Mouse (Mus musculus) frontal cortex, postnatal 25 days (tissue): ENCODE results near the gene Gm21974.
"Not testable (repeated sequence)": the region's sequence is repeated elsewhere in the genome, so short reads cannot be mapped to it uniquely, and the experiment has no call there.

ENCODE experiments used
- DNase-seq, 2 experiments: peaks; one replicate each; pipeline ENCODE4 v3.0.0; 2022; ENCODE audit warnings: low spot score in 2 of 2

Gm21974 gene

GRCm38 (mm10) chr7:127895442-127895841 is at the start of gene Gm21974, which contains the start of gene Vkorc1:
TSS of gene Gm21974 (minus strand) at chr7:127895454.
TSS of gene Vkorc1 (minus strand) at chr7:127895617.
- peak; percentile 86 to 89 for DNase-seq

- no peak for DNase-seq
Measured at GRCm38 (mm10) chr7:127944614-127945013, 49.4 kb upstream of the Gm21974 start.

DNA sequence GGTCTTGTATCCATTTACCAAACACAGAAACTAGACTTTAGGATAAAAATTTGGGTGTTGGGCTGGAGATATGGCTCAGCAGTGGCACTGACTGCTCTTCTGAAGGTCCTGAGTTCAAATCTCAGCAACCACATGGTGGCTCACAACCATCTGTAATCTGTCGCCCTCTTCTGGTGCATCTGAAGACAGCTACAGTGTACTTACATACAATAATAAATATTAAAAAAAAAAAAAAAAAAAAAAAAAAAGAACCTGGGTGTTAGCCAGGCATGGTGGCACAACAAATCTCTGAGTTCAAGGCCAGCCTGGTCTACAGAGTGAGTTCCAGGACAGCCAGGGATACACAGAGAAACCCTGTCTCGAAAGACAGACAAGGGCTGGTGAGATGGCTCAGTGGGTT is 46.8 kb upstream of the Gm21974 start:
- DNase-seq, result not testable (repeated sequence)

- no peak for DNase-seq
Measured at GRCm38 (mm10) chr7:127936216-127936884, 41.1 kb upstream of the Gm21974 start.

- no peak for DNase-seq
Measured at GRCm38 (mm10) chr7:127935748-127936159, 40.5 kb upstream of the Gm21974 start.

DNA sequence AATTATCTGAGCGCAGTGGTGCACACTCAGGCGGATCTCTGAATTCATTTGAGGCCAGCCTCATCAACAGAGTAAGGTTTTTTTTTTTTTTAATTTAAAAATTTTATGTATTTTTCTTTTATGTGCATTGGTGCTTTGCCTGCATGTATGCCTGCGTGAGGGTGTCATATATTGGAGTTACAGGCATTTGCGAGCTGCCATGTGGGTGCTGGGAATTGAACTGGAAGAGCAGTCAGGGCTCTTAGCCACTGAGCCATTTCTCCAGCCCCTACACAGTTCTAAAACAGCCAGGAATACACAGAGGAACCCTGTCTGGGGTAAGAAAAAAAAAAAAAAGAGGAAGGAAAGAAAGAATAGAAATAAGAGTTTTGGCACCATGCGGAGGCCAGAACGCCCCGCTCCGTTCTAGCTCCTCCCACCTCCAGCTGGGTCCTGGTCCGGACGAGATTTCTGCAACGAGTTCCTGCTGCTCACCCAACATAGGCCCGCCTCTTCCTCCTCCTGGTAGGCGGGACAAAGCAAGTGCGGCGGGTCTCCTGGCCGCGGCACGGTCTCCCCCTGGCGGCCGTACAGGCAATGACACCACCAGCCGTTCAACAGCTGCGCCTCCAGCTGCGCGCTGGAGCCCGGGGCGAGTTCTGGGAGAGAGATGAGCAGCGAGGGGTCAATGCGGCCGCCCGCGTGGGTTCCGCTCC is 39.9 kb upstream of the Gm21974 start:
- DNase-seq, result peak; percentile 88 to 94

DNA sequence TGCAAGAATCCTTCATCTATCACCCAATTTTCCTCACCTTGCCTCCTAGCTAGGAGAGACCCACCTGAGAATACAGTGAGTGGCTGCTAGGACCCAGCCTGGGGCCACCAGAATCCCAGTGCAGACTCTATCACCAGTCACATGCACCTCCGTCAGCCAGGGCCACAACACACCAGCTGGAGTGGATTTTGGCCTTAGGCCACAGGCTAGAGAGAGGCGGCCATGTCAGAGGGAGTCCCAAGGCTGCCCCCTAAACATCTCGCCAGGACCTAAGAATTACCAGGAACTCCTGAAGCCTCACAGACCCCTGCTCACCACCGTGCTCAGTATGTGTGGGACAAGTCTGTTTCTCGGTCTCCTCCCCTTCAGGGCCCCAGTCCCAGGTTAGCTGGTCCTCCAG is 38.8 kb upstream of the Gm21974 start:
- no peak for DNase-seq

DNA sequence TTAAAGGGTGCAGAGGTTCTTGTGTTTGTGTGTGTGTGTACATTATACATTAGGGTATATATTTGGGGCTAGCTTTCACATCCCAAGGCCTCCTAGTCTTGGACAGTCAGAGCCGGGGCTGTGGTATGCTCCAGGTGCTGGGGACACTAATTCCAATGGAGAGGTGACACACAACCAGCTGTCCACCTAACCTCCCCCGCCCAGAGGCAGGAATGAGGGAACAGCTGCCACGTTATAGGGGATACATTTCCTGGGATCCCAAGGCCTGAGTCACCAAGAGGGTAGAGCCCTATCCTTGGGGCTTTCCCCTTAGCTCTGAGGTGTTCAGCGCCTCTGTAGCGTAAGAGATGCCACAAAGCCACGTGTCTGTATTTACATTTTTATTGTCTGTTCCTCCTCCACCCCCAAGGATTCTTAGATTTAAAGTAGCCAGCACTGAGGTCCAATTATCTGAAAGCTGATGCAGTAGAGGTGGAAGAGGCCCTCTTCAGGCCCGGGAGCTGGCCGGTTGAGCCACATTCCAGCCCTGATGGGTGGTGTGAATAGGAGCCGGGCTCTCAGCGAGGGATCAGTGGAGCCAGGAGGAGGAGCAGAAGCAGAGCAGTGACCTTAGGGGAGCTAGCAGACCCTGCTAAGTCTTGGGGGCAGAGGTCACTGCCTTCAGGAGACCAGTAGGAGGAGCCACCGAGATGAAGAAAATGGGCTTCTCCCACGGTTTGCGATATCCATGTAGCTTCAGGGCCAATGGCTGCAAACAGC is 37.2 kb upstream of the Gm21974 start:
- DNase-seq, result no peak

DNA sequence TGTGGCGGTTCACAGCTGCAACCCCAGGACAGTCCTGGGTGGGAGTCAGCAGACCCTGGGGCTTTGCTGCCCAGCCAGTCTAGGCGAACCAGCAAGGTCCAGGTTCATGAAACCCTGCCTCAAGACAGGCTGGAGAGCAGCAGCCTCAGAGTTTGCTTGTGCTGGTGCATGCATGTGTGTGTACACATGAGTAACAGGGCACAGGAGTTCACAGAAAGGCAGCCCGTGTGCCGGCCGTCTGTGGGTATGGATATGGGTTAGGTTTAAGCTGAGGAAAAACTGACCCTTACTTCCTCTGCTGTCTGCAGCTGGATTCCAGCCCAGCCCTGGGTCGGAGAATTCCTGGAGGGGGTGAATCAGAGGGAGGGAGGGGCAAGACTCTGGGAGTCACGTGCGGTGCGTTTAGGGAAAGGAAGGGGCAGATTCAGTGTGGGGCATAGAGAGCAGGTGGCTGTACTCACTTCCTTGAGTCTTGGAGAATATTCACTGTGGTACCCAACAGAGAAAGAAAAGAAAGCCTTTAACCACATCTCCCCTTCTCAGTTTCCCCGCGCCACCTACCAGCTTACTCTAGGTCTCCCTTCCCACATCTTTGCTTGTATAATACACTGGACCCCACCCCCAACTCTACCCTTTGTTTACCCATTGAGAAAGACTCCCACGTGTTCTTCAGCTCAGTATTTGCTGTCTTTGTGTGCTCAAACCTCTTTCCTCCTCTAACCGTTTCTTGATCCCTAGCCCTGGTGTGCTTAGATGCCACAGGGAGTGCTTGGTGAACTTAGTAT is 36.3 kb upstream of the Gm21974 start:
- DNase-seq, result no peak

DNA sequence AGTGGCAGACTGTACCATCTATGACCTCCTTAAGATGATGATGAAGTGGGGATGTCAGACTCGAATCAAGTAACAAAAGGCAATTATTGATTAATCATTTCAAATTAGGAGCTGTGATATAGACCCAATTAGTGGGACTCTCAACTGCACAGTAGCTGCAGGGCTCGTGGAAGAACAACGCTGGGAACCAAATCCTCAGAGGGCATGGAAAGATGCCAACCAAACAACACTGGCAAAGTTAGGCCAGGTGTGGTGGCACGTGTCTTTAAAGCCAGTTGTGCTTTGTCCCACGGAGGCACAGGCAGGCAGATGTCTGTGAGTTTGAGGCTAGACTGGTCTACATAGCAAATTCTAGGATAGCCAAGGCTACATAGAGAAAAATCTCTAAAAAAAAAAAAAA is 35.4 kb upstream of the Gm21974 start:
- no peak for DNase-seq

- DNase-seq, result no peak
Measured at GRCm38 (mm10) chr7:127929923-127930322, 34.7 kb upstream of the Gm21974 start, which contains the start of gene Prss8. TSS of gene Prss8 (minus strand) at chr7:127930104.

DNA sequence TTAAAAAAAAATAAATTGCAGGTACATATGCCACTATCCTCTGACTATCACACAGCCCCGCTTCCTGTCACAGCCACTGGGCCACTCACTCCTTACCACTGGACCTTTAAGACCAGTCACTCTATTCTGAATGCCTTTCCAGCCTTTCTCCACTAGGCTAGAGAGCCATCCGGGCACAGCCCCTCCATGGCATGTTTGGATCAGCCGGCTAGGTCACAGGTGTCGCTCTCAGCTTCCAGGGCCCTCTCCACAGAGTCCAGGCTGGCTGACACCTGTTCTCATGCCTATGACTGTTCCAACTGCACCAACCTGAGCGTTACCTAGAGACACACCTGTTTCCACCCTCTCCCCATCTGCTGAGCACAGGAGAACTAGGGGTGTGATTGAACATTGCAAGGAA is 33.3 kb upstream of the Gm21974 start:
- DNase-seq, result no peak

GRCm38 (mm10) chr7:127927726-127928125 is 32.5 kb upstream of the Gm21974 start:
- DNase-seq, result no peak

DNA sequence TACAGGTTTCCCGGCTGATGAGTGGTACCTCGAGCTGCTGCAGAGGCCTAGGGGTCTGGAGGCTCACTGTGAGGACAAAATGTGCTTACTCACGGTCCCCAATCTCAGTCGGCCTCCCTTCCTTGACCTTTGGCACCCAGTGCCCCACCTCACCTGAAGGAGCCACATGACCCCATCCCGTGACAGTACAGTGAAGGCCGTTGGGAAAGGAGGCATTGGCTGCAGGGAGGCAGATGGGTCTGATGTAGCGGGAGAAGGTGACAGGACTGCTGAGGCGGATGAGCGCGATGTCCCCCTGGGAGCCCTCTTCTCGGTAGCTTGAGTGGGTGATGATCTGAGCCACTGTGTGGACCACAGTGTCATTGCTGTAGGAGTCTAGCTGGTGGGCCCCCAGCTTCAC is 31.6 kb upstream of the Gm21974 start:
- DNase-seq, result no peak

GRCm38 (mm10) chr7:127926066-127926465 is 30.8 kb upstream of the Gm21974 start:
- DNase-seq, result no peak

GRCm38 (mm10) chr7:127925252-127925651 is 30.0 kb upstream of the Gm21974 start:
- no peak for DNase-seq

DNA sequence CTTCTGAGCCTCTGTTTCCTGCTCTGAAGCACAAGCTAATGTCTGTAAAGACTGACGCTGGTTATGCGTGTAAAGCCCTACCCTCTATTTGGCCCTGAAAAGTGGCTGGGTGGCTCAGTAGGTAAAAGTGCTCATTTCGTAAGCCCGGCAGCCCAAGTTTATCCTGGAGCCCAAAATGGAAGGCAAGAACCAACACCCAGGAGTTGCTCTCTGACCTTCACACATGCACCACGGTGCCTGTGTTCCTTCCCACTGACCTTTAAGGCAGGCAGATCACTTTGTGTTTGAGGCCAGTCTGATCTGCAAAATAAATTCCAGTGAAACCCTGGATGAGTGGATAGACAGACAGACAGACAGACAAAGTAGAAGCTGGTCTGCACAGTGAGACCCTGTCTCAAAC is 28.5 kb upstream of the Gm21974 start:
- DNase-seq, result no peak

GRCm38 (mm10) chr7:127922451-127923275 is 27.4 kb upstream of the Gm21974 start:
- DNase-seq, result no peak

- no peak for DNase-seq
Measured at GRCm38 (mm10) chr7:127921516-127921915, 26.3 kb upstream of the Gm21974 start.

- DNase-seq, result no peak
Measured at GRCm38 (mm10) chr7:127919290-127919689, 24.0 kb upstream of the Gm21974 start.

DNA sequence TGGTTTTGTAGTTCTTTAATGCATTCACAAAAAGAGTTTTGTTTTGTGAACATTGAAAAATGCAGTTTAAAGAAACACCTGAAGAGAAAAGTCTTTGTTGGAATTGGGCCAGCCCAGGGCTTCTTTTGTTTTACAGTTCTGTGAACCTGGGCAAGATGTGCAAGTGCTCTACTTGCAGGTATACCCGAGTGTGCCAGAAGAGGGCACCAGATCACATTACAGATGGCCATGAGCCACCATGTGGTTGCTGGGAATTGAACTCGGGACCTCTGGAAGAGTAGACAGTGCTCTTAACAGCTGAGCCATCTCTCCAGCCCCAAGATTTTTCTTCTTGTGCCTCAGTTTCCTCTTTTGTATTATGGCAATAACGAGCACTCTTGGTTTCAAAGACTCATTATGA is 22.9 kb upstream of the Gm21974 start:
- no peak for DNase-seq
